Mouse (Mus musculus) lung, postnatal 36 days (tissue): Measurements from ENCODE around the gene Utp15.
A peak's percentile ranks its signal among the peaks of the same experiment; 100 is the strongest.

Source experiments
- DNase-seq: peaks from one replicate; pipeline ENCODE4 v3.0.0; 2022; ENCODE audit warnings: mixed read lengths

Gene Utp15

DNA sequence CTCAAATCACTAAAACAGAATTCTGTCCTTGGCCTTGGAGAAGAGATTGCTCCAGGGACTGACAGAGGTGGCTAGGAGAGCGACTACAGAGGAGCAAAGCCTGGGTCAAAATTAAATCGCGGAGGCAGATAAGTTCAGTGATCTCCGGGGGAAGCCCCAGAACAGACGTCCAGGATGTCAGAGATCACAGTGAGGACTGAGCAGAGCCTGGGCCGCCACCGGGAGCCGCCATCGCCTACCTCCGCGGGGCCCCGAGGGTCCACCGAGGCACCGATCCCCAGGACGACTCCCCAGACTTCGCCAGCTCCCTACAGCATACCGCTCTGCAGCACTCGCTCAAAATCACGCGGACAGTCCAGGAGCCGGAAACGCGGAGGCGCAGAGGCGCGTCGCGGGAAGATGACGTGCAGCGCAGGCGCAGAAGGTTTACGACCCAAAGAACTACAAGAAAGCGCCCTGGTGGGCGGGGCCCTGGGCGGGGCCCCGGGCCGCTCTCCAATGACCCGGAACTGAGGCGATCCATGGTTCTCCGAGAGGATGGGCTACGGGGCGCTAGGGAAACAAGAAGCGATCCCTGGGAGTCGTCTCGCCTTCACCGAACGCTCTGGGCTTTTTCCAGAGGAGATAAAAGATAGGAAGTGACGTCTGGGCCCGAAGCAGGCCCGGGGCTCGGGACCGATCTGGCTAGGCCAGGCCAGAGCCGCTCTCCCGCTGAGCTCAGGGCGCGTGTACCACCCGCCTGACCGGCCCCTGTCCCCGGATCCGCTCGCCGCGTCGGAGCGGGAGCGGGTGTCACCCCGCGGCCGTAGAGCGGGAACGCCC, at the start of gene Utp15, which contains the start of gene Ankra2:
TSS of gene Utp15 (minus strand) at position 406 of the 822 bp plus-strand sequence.
TSS of gene Ankra2 (plus strand) at position 439 of the 822 bp plus-strand sequence.
- DNase-seq: peak; percentile 99

DNA sequence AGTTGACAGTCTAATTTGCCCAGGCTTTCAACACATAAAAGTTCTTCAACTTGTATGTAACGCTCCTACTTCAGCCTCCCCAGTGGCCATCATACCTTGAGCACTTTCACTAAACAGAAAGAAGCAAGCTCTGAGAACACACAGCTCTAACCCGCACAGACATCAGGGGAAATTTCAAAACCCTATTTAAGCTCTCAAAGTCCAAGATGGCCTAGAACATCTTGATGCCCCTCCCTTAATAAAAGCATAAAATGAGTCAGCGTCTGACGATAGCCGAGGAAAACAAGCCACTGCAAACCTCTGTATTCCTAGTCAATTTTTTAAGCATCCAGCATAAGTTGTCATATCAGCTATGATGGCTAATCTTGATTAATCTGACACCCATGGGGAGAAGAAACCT, 48.8 kb upstream of the Utp15 start:
- no peak for DNase-seq

DNA sequence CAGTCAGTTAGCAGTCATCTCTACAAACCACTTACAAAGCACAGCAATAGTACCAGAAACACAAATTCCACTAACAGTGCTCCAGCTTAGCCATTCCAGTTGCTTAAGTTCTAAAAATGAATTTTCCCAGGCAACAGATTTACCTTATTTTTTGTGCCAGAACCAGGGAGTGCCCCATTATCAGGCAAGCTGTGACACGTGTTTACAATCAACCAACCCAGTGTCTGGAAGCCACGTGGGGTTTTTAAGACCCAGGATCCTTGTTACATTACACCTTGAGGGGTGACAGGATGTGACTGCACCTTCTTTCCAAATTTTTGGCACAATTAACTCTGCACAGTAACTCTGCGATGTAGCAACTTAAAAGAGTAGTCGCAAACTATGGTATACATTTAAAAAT, 45.9 kb upstream of the Utp15 start:
- no peak for DNase-seq

DNA sequence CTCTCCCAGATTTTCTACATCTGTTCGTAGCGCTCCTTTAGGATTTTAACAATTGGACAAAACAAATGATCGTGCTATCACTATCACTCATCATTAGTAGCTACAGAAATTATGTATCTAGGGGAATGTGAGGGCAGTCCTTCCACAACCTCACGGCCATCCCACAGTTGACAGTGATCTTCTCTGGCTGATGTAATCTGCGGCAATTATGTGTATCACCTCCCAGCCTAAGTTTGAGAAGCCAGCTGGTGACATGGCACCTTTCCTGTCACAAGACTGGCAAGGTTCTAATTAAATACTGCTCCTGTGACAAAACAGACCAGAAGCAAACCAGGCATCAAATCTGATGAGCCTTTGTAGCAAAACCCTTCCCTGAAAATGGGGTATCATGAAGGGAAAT, 45.2 kb upstream of the Utp15 start:
- no peak for DNase-seq

DNA sequence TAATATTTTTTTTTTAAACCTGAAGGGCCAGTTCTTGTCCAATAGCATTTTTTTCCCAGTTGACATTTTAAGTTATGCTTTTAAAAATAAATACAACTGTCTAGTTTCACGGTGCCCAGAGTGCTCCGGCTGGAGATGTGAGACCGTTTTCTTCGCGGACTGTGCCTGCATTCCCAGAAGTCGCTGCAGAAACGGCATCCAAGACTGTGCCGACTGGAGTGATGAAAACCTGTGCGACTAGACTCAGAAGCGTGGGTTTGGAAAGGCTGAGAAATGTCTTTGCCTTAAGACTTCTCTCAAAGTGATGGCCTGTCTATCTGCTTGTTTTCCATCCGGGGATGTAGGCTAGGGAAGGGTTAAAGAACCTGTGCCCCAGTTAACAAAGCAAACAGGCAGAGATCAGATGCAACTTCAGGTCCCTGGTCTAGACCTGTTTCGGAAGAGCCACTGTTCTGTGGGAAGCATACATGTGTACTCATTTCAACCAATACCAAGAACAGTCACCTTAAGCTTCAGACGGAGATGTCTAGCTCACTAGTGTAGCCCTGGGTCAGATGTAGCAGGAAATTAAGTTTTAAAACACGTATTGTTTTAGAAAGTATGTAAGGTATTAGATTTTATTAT, 44.1 kb upstream of the Utp15 start:
- no peak for DNase-seq

DNA sequence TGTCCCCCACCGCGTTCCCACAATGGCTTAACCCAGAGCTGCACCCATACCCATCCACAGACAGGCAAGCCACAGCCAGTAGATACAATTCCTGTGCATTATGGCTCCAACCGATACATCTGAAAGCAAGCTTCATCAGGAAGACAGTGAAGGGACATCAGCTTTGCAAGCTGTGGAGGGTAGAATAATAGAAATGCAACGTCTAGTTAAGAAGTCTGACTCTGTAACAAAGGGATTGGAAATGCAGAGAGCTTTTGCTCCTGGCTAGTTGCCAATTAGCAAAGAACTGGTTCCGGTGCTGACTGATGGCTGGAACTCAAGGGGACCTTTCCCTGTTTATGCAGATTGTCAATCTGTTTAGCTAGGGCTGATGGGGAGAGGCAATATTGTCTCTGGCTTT, 43.6 kb upstream of the Utp15 start:
- no peak for DNase-seq

DNA sequence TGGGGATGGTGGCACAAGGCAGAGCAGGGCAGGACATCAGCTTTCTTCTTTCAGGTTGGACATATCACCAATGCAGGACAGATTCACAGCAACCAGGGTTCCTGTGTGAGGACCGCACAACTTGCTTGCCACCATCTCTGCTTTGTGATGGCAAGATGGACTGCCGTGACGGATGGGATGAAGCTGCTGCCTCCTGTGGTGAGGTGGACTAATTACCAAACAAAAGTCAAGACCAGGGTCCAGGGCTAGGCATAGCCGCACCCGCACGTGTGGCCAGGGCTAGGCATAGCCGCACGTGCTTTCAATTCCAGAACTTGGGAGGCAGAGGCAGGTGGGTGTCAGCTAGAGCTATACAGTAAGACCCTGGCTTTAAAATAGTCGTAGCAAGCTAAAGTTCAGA, 42.4 kb upstream of the Utp15 start:
- DNase-seq: no peak

DNA sequence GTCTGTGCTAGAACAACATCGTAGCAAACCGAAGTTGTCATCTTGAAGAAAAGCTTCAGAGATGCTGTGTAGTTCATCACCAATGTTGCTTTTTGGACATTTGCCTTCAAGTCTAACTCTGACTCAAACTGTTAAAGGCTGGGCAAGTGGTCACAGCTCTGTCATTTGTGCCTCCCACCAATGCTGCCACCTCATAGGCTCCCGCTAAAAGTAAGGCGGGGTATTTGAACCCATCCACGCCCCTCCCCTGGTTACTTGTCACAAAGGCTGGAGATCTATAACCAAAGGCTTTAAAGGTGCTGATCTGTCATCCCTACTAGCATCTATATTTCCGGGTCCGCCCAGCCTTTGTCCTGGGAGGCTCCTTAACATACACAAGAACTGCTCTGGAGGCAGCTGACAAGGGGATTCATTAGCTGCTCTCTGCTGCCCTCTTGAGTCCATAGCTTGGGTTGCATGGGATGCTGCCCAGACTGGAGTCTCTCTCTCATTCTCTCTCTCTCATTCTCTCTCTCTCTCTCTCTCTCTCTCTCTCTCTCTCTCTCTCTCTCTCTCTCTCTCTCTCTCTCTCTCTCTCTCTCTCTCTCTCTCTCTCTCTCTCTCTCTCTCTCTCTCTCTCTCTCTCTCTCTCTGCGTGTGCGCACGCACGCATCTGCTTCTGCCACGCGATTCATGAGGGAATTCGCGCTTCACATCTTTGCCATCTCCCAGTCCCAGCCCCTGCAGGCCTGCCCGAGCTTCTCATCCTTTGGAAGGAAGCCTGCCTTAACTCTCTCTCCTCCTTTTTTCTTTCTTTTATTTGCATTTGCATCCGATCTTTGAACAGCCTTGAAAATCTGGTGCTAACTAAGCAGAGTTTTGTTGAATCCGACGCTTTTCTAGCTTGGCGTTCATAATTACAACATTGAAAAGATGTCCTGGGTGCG, 36.3 kb upstream of the Utp15 start:
- peak; percentile 83 for DNase-seq

DNA sequence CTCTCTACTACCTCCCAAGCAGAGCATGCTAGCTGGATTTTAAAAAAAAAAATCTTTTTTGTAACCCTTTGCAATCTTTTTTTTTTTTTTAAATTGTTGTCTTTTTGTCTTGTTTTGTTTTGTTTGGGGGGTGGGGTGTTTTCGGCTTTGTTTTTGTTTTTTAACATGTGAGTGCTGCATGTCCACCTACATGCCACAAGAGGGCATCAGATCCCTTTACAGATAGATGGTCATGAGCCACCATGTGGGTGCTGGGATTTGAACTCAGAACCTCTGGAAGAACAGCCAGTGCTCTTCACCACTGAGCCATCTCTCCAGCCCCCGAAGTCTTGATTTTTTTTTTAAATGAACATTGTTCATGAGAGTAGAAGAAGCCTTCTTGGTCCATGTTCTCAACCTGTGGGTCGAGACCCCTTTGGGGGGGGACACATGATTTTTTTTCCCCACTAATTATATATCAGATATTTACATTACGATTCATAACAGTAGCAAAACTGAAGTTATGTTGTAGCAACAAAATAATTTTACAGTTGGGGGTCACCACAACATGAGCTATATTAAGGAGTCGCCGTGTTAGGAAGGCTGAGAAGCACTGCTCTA, 35.1 kb upstream of the Utp15 start:
- DNase-seq: no peak

DNA sequence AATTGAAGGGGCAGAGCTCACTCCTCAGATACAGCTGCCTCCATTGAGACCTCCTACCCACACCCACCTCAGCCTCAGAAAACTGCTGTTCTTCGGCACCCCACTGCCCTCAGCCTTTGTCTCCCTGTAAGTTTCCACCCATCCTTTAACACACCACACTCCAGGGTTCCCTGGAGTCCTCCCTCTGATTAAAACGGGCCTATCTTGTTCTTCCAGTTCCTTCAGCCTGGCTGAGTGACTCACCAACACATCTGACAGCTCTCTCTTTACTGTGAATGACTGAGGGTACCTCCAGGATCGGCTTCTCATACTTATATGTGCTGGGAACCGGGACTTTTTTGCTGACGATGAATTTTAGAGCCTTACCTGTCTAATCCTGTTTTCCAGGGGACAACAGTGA, 33.2 kb upstream of the Utp15 start:
- no peak for DNase-seq

DNA sequence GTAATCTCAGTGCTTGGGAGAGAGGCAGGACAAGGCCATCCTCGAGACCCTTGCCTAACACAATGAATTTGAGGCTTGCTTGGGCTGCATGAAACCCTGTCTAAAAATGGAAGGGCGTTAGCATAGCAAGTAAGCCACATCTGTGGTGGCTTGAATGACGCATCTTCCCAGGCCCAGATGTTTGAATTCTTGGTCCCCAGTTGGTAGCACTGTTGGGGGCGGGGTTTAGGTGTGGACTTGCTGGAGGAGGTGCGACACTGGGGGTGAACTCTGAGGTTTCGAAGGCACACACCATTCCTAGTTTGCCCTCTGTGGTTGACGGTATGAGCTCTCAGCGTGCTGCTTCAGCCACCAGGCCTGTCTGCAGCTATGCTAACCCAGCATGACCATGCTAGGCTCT, 28.9 kb upstream of the Utp15 start:
- no peak for DNase-seq

DNA sequence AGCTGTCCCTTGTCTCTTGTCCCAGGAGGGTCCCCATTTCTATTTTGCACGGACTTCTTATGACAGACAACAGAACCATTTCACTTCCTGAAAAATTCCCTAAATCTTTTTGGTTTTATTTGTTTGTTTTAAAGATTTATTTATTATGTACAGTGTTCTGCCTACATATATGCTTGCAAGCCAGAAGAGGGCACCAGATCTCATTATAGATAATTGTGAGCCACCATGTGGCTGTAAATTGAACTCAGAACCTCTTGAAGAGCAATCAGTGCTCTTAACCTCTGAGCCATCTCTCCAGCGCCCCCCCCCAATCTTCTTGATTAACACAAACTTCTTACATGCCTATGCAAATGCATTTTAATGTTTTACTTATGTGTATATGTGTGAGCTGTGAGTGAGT, 27.9 kb upstream of the Utp15 start:
- no peak for DNase-seq

DNA sequence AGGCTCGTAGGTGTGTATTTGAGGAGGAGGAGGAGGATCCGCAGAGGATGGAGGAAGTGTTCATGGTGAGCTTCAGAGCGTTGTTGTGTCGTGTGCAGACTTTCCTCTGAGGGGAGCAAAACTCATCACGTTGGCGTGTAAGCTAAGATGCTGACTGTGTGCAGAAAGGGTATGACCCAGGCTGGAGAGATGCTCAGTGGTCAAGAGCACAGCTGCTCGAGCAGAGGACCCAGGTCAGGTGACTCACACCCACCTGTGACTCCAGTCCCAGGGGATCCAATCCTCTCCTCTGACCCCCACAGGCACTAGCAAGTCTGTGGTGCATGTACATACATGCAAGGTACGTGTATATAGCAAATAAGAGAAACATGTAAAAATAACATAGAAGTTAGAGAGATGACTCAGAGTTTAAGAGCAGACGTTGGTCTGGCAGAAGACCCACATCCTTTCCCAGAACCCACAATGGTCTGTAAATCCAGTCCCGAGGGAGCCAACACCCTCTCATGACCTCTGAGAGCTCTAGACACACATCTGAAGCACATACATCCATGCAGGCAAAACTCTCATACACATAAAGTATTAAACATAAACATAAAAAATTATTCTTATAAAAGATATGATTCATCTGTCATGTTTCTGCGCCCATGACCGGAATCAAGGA, 18.3 kb upstream of the Utp15 start:
- DNase-seq: no peak

DNA sequence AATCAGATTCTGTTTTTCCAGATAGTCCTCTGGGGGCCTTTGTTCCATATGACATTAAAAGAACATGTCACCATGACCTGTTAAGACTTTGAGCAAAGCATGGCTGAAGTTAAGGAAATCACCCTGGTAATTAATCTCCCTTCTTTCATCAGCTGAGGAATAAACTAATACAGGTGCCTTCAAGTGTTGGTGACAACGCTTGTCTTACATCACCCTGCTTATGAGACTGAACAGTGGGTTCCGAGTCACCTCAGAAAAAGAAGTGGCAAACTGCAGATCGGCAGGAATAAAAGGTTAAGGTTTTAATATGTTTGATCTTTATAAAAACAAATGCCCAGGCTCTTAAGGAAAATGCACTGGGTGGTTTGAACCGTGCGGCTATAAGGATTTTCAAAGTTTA, 16.8 kb upstream of the Utp15 start, which contains the start of gene Gm21976:
TSS of gene Gm21976 (plus strand) at position 202 of the 400 bp plus-strand sequence.
- DNase-seq: no peak

DNA sequence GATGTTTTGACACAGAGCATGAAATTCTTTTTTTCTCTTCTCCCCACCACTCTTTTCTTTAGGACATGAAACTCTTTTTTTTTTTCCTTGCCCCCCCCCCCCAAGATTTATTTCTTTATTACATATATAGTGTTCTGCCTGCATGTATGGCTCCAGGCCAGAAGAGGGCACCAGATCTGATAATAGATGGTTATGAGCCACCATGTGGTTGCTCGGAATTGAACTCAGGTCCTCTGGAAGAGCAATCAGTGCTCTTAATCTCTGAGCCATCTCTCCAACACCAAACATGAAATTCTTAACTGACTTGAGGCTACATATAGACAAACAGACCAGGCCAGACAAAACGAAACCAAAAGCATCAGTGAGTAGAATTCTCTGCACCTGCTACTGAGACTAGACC, 14.7 kb upstream of the Utp15 start:
- no peak for DNase-seq

DNA sequence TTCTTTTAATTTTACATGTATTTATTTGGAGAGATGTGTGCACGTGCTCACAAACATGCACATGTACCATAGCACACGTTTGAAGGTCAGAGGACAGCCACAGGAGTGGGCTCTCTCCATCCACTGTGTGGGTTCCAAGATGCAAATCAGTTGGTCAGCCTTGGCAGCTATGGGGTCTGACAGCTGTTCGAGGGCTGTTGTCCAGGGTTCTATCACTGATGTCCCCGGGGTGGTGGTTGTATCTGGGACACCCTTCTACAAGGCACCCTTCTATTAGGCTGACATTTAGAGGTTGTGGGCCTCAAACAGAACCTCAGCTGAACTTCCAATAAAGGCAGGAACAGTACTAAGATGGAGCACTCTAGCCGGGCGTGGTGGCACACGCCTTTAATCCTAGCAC, 13.4 kb upstream of the Utp15 start:
- no peak for DNase-seq

DNA sequence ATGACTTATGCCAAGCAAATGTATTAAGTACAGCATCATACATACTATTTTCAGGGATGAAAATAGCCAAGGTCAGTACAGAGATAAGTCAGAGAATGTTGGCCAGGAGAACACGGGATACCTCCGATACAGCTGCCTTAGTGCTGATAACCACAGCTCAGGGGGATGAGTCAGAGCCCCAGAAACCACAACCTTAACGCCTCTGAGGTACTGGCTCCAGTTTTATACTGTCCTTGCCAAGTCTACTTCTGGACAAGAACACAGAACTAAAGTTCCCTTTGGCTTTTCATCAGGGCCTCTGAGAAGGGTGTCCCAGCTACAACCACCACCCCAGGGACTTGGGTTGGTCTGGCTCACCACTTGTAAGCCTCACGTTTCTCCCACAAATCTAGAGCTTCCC, 12.8 kb upstream of the Utp15 start:
- DNase-seq: no peak

DNA sequence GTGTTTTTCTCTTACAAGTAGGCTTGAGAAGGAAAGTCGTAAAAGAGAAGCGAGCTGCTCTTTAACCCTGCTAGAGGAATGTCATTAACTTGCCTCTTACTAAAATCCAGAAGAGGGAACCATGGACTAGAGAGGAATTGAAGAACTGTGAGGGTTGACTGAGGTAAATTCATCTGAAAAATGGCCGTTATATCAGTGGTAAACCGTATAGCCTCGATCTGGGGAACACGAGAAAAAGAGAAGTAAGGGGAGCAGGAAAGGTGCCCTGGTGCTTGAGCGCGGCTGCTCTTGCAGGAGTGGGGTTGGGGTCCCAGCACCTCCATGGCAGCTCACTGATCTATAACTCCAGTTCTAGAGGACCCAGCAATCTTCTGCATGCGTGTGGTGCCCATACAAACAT, 11.2 kb upstream of the Utp15 start:
- DNase-seq: no peak

DNA sequence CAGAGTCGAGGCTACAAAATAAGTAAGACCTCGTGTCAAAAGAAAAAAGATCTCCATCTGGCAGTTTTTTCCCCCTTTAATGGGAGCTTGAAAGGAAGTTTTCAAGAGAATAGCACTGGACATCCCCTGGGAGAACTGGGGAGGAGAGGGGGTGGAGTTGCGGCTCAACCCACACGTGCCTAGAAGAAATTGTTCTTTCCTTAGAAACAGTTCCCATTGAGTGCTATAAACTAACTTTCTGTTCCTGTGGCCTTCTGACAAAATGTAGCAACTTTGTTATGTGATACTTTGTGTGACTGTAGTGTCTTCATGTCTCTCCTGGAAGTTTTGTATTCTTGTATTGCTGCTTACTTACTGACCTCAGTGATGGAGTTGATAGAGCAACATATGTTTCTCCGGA, 1.3 kb upstream of the Utp15 start:
- no peak for DNase-seq

DNA sequence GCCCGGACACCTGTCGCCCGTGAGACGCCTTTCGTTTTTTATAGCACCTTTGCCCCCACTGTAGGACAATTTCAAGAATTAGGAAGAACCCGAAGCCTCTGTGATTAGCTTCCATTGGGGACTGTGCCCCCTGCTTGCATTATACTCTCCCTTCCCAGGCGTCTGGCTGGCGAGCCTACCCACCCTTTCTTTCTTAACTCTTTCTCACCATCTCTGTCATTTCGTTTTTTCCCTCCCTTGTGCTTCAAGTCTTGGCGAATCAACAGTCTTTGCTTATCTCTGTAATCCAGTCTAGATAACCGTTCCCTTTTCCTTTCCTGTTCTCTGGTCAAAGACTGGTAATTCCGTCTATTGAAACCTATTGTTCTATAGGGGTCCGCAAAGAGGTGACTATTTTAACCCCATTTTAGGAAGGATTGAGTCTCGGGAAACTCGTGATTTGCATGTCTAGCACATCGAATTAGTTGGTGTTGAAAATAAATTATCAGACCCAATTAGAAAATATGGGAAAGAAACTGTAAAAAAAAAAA, 682 bp upstream of the Utp15 start:
- DNase-seq: no peak

DNA sequence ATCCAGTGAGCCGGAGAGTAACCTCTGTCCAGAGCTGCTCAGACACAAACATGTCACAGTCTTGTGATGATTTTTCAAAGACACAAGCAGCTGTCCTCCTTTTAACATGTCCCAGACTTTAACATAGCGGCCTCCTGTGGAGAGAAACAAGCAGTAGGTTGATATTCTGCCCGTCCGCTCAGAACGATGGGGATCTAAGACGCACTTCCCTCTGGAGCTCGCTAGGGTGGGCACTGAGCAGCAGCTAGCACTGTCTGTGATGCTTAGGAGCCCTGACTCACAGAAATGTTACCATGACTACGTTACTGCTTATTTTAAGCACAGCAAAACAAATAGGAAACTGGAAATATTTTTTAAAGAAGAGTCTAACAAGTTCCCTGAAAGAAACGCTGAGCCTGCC, 7.9 kb downstream of the Utp15 start:
- DNase-seq: no peak

DNA sequence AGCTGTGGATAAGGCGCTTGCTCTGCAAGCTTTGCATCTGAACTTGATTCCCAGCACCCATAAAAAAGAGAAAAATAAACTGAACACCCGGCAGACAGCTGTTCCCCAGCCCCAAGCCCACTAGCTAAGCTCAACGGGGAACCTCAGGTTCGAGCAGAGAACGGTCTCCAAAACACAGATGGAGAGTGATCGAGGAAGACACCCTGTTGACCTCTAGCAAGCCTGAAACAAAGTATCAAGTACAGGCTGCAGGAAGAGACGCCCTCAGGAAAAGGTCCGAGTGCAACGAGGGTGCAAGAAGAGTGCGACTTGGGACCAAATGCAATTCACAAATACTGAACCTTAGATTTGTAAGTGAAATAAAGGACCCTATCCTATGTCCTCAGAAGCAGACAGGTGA, 13.2 kb downstream of the Utp15 start:
- no peak for DNase-seq
